Comparison of ENCODE assay signal across 24 mouse cellular contexts in the genomic region with DNA sequence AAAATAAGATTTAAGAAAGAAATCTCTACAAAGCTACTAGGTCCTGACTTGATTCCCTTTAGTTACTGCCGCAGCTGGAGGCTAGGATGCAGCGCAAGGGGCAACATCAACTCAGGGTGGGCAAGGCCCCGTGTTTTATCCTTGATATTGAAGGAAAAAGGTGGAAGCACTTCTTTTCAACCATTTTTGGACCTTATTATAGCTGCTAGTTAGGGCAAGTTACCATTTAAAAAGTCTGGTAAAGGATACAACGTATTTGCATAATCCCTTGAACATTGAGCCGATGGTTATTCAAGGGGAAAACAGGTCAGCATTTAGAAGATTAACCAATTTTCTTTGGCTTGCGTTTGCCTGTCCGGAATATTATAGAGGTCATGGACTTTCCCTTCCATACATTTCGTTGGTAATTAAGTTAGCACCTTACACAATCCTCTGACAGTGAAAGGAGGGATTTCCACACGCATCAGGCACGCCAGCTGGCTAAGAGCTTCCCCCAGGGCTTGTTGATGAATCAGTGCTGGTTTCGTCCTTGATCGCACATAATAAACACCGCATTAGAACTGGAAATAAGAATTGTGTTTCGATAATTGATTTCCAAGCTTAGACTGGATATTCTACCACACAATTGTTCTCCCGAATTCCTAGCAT. TPM values are rescaled to one million over a fixed set of nuclear protein-coding genes. Genes with fewer than 3 reads are reported as not detected.
DNase-seq lines count a peak whose midpoint lies in the region; ATAC-seq and TF ChIP-seq lines count a peak whose summit lies in the region.
"Had no signal": no experiment of that assay in that cellular context is flagged by ENCODE, and none has a peak within 500 bp of the region (broad histone marks: within the 10 kb centered on the region; RNA-seq: fewer than 3 reads in every experiment).

No protein-coding gene starts in this region.

- ATAC-seq in forebrain, embryonic 14.5 days, result peak; percentile 33; the same call in 1 of the 2 replicates
- ATAC-seq in midbrain, embryonic 14.5 days (ENCODE audit: low FRiP score, low TSS enrichment), result no peak
- no peak for ATAC-seq in midbrain, postnatal 0 days (ENCODE audit: low FRiP score)
- ATAC-seq: forebrain, embryonic 16.5 days had no signal

- no peaks in the 10 kb centered on the region for H3K27me3 ChIP-seq in forebrain, embryonic 14.5 days (replicated peaks; ENCODE audit: control insufficient read depth, insufficient read depth, low read length)
- H3K27me3 ChIP-seq in forebrain, embryonic 10.5 days (ENCODE audit: poor library complexity, severe bottlenecking), result peaks cover 45% of the 10 kb centered on the region
- H3K27me3 ChIP-seq in midbrain, embryonic 14.5 days (ENCODE audit: control insufficient read depth, insufficient read depth, low read length), result no peaks in the 10 kb centered on the region
- no peaks in the 10 kb centered on the region for H3K27me3 ChIP-seq in midbrain, postnatal 0 days (ENCODE audit: insufficient read depth, low read length)
- H3K27me3 ChIP-seq: embryonic facial prominence, embryonic 13.5 days; heart, embryonic 12.5 days had no signal

- no peak overlapping the region for H3K27ac ChIP-seq in forebrain, embryonic 14.5 days (ENCODE audit: low read depth, low read length)
- H3K27ac ChIP-seq in forebrain, embryonic 10.5 days, result no peak overlapping the region
- H3K27ac ChIP-seq in midbrain, embryonic 14.5 days (replicated peaks; ENCODE audit: low read depth, low read length), result no peak overlapping the region
- no peak overlapping the region for H3K27ac ChIP-seq in midbrain, postnatal 0 days (ENCODE audit: low read depth, low read length)
- H3K27ac ChIP-seq: embryonic facial prominence, embryonic 13.5 days; hindbrain, embryonic 10.5 days; hindbrain, embryonic 14.5 days had no signal

- no peaks in the 10 kb centered on the region for H3K9me3 ChIP-seq in forebrain, embryonic 14.5 days (replicated peaks; ENCODE audit: control insufficient read depth, low read length)
- peaks cover 5% of the 10 kb centered on the region; the same call in 1 of the 2 replicates for H3K9me3 ChIP-seq in forebrain, embryonic 10.5 days
- H3K9me3 ChIP-seq in midbrain, embryonic 14.5 days (ENCODE audit: control insufficient read depth, low read length), result no peaks in the 10 kb centered on the region
- H3K9me3 ChIP-seq in midbrain, postnatal 0 days (ENCODE audit: low read length), result no peaks in the 10 kb centered on the region
- H3K9me3 ChIP-seq: embryonic facial prominence, embryonic 13.5 days; heart, embryonic 12.5 days; hindbrain, embryonic 10.5 days had no signal

- H3K4me1 ChIP-seq in forebrain, embryonic 14.5 days (ENCODE audit: control insufficient read depth, insufficient read depth, low read length), result peaks cover 10% of the 10 kb centered on the region; the same call in 1 of the 2 replicates
- H3K4me1 ChIP-seq in forebrain, embryonic 10.5 days, result peaks cover 49% of the 10 kb centered on the region
- H3K4me1 ChIP-seq in midbrain, embryonic 14.5 days (ENCODE audit: control insufficient read depth, insufficient read depth, low read length), result no peaks in the 10 kb centered on the region
- 0 out of 2 replicates have a peak, but pooled peaks cover 5% of the 10 kb centered on the region for H3K4me1 ChIP-seq in midbrain, postnatal 0 days (ENCODE audit: insufficient read depth, low read length)

- TF ChIP-seq CTCF in midbrain, postnatal 0 days (IDR thresholded peaks at IDR 0.05), result no peak

- H3K36me3 ChIP-seq in forebrain, embryonic 14.5 days (ENCODE audit: control insufficient read depth, insufficient read depth, low read length), result no peaks in the 10 kb centered on the region
- H3K36me3 ChIP-seq in forebrain, embryonic 10.5 days (replicated peaks), result no peaks in the 10 kb centered on the region
- no peaks in the 10 kb centered on the region for H3K36me3 ChIP-seq in midbrain, embryonic 14.5 days (ENCODE audit: control insufficient read depth, insufficient read depth, low read length)
- no peaks in the 10 kb centered on the region for H3K36me3 ChIP-seq in midbrain, postnatal 0 days (ENCODE audit: insufficient read depth, low read length)
- H3K36me3 ChIP-seq: embryonic facial prominence, embryonic 13.5 days; heart, embryonic 12.5 days; hindbrain, embryonic 10.5 days had no signal

- WGBS in forebrain, embryonic 14.5 days, result 21% methylated on average over 15 of the region's 15 CpGs
- WGBS in forebrain, embryonic 10.5 days, result 48% methylated on average over 15 of the region's 15 CpGs
- 27% methylated on average over 15 of the region's 15 CpGs for WGBS in midbrain, embryonic 14.5 days
- WGBS in midbrain, postnatal 0 days, result 36% methylated on average over 15 of the region's 15 CpGs

- H3K9ac ChIP-seq in forebrain, embryonic 14.5 days (ENCODE audit: low read length), result no peak overlapping the region
- H3K9ac ChIP-seq in midbrain, embryonic 14.5 days (replicated peaks; ENCODE audit: low read length), result no peak overlapping the region
- H3K9ac ChIP-seq in midbrain, postnatal 0 days (replicated peaks; ENCODE audit: low read length, poor library complexity, severe bottlenecking), result no peak overlapping the region
- H3K9ac ChIP-seq: embryonic facial prominence, embryonic 13.5 days; heart, embryonic 12.5 days; hindbrain, embryonic 14.5 days had no signal

- DNase-seq in forebrain, embryonic 14.5 days (ENCODE audit: low spot score), result peak; percentile 58
- no peak for DNase-seq in forebrain, embryonic 10.5 days (ENCODE audit: extremely low spot score, low spot score)
- DNase-seq in midbrain, embryonic 14.5 days, result peak; percentile 63
- DNase-seq in midbrain, postnatal 0 days (ENCODE audit: low spot score), result no peak
- DNase-seq in NIH3T3 (ENCODE audit: low read depth), result peak; percentile 40
- no peak for DNase-seq in layer of hippocampus, postnatal 36 days
- DNase-seq: adrenal gland, postnatal 10 days; cerebellum, adult 11-12 months; cerebellum, adult 9-10 months; cerebellum, postnatal 25 days; gastrocnemius, postnatal 14 days had no signal

- no peak overlapping the region for H3K4me3 ChIP-seq in forebrain, embryonic 14.5 days (ENCODE audit: low read depth, low read length)
- no peak overlapping the region for H3K4me3 ChIP-seq in forebrain, embryonic 10.5 days
- H3K4me3 ChIP-seq in midbrain, embryonic 14.5 days (replicated peaks; ENCODE audit: low read depth, low read length), result no peak overlapping the region
- H3K4me3 ChIP-seq in midbrain, postnatal 0 days (ENCODE audit: low read depth, low read length), result no peak overlapping the region
- H3K4me3 ChIP-seq: embryonic facial prominence, embryonic 13.5 days; heart, embryonic 12.5 days; hindbrain, embryonic 10.5 days had no signal

- no peak overlapping the region for H3K4me2 ChIP-seq in forebrain, embryonic 14.5 days (ENCODE audit: low read length)
- H3K4me2 ChIP-seq in midbrain, embryonic 14.5 days (ENCODE audit: low read length), result no peak overlapping the region
- no peak overlapping the region for H3K4me2 ChIP-seq in midbrain, postnatal 0 days (ENCODE audit: low read depth, low read length, poor library complexity, severe bottlenecking)
- H3K4me2 ChIP-seq: embryonic facial prominence, embryonic 13.5 days; heart, embryonic 12.5 days; hindbrain, embryonic 14.5 days had no signal

RNA-seq across cellular contexts. Expression of gene Tex35, which starts 39.2 kb away (rescaled TPM):
- polyA plus RNA-seq in forebrain, embryonic 14.5 days (2014; fragmentation: Nextera tagmentation; extraction: Ambion mirVana), result not detected in 2 replicates
- polyA plus RNA-seq in forebrain, embryonic 10.5 days (2016; fragmentation: Nextera tagmentation; extraction: Ambion mirVana), result not detected in 2 replicates
- not detected in 2 replicates for polyA plus RNA-seq in midbrain, embryonic 14.5 days (2014; fragmentation: Nextera tagmentation; extraction: Ambion mirVana)
- not detected in 2 replicates for total RNA-seq in midbrain, postnatal 0 days (2014; rRNA removed)
- polyA plus RNA-seq in midbrain, postnatal 0 days (2015; fragmentation: Nextera tagmentation; extraction: Ambion mirVana), result not detected in 2 replicates
- not detected for total RNA-seq in layer of hippocampus, postnatal 36 days (2021)
- total RNA-seq: adrenal gland, postnatal 10 days; adrenal gland, postnatal 4 days; ES-E14; gastrocnemius, adult 18-20 months; gastrocnemius, postnatal 14 days; granulocyte monocyte progenitor cell, adult 5-6 weeks; heart, adult 8-10 months; heart, postnatal 25 days had no signal
- polyA plus RNA-seq: cortical plate, adult 2 months; embryonic facial prominence, embryonic 13.5 days; forebrain, embryonic 16.5 days; heart, embryonic 12.5 days; heart, embryonic 16.5 days; hindbrain, embryonic 10.5 days; hindbrain, embryonic 14.5 days had no signal

Comparison
In these comparisons a context has a peak if more than half of its experiments do, and no peak if none do; other contexts are left out.
1. DNase-seq: peak in forebrain, embryonic 14.5 days (single experiment), midbrain, embryonic 14.5 days (single experiment) and NIH3T3 (single experiment); none in forebrain, embryonic 10.5 days (single experiment), midbrain, postnatal 0 days (single experiment) and layer of hippocampus, postnatal 36 days (0 of 2).